Mouse (Mus musculus) erythroid progenitor cell, adult 5-6 weeks (primary cell): ENCODE measurements around the gene Hacl1. TPM values are rescaled to one million over a fixed set of nuclear protein-coding genes. Genes with fewer than 3 reads are reported as not detected.

ENCODE experiments used
- ATAC-seq: replicated peaks from 2 replicates; pipeline ENCODE4 v1.8.0; 2016; ENCODE audit warnings: moderate number of reproducible peaks, mild to moderate bottlenecking, moderate TSS enrichment, inconsistent platforms; ENCODE audit not compliant: poor library complexity, low FRiP score, severe bottlenecking
- total RNA-seq, 2 experiments: library from RNA; stranded (forward) in 1 of 2; stranded (reverse) in 1 of 2; fragments of 150-400 nt in 1 of 2; fragments of 186-747, 209-891 nt in 1 of 2; gene quantifications; 2 replicates each; pipeline versions ENCODE4 v1.2.3 to v1.2.4; 2015 to 2017; ENCODE audit warnings: low replicate concordance in 2 of 2

Gene Hacl1
- total RNA-seq (2015; ENCODE audit: low replicate concordance) = 16.2 TPM in 1 of 2 replicates, not detected in the other
- total RNA-seq (2017; ENCODE audit: low replicate concordance) = 11.6 and 17.4 TPM in 2 replicates

- ATAC-seq = peak; percentile 96
These were observed at the start of gene Hacl1, which contains the start of gene Btd for GRCm38 (mm10) chr14:31640890-31641505. Gene Hacl1 (minus strand): TSS chr14:31641286. Gene Btd (plus strand): TSS chr14:31641028.

DNA sequence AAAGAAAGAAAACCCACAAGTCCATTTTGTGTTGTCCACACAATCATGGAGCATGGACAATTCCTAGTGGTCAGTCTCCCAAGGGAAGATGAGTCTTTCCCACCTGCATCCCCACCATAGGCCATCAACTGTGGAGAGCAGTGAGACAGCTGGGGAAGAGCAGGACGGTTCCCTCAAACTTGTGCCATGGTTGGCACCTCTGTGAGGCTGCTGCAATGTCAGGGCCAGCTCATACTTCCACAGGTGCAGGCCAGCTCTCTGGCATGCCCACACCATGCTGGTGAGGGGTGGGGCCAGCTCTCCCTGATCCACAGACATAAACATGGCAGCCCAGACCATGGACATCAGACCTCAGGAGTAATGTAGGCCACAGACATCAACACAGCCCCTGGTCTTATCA lies 45.1 kb upstream of the Hacl1 start:
- ATAC-seq = no peak

DNA sequence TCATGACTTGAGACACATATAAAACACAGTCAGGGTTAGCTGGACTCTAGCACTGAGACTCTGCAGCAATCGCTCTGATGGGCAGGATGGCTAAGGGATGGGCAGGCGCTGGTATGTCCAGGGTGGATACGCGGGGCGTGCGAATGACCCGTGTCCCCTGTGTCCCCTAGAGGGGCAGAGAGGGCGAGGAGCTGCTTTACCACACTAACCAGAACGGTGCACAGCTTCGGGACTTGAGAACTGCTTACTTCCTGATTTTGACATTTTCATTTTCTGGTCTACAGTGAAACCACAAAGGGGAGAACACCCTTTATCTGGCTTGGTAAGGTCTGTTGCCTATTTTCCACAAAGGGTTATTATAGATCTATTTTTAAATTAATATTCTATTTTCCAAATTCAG lies 44.6 kb upstream of the Hacl1 start:
- ATAC-seq = no peak

- no peak for ATAC-seq
These were observed 43.4 kb upstream of the Hacl1 start for GRCm38 (mm10) chr14:31684343-31685040.

DNA sequence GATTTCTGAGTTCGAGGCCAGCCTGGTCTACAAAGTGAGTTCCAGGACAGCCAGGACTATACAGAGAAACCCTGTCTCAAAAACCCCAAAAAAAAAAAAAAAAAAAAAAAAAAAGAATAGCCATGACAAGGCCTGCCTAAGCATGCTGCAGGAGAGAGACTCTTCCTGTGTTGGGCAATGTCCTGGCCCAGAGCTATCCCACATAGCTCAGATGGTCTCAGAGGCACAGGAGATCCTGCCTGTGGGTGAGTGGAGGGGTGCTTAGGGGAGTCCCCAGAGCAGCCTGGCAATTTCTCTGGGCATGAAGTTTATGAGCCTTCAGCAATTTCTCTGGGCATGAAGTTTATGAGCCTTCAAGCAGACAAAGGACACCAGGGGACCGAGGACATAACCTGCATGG lies 42.5 kb upstream of the Hacl1 start:
- no peak for ATAC-seq

- no peak for ATAC-seq
These were observed 41.0 kb upstream of the Hacl1 start for GRCm38 (mm10) chr14:31681931-31682555.

DNA sequence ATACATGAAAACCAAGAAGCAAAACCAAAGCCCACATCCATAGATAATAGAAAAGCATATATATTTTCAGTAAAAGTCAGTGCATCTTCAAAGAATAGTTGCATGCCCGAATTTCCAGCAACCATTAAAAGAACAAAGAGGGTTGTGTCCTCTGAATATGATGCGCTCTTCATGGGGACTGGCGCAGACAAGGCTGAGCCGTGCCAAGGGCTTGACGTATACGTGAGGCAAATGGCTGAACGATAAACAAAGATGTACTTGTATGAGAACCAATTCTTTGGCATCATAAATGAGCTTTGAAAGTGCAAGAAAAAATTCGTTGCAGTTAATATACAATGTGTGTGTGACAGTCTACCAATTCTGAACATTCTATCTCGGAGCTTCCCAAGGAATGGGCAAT lies 40.2 kb upstream of the Hacl1 start:
- no peak for ATAC-seq

GRCm38 (mm10) chr14:31680656-31681055 lies 39.6 kb upstream of the Hacl1 start:
- no peak for ATAC-seq

DNA sequence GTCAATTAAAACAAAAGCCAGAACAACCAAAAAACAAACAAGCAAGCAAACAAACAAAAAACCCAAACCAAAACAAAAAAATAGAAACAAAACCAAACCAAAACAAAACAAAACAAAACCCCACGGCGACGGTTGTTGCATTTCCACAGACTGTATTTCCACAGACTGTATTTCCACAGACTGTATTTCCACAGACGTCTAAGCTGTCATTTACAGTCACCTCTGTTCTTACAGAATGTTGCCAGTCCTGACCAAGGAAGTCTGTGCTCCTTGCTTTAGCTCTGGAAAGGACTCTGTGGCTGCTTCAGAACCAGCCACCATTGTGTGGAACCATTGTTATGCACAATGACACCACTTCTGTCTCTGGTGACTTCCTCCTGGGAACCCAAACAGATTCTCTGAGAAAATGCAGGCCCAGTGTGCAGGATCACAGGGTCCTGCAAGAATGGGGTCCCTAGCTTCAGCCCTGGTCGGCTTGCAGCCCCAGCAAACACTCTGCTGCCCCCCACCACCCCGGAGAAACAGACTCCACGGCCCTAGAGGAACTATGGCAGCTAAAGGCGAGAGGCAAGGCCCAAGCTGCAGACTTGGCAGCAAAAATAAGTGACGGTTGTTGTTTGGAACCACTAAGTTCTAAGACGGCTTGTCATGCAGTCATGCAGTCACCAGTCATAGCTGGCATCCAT lies 30.7 kb upstream of the Hacl1 start:
- no peak for ATAC-seq

GRCm38 (mm10) chr14:31669642-31670490 lies 28.8 kb upstream of the Hacl1 start:
- ATAC-seq = no peak

DNA sequence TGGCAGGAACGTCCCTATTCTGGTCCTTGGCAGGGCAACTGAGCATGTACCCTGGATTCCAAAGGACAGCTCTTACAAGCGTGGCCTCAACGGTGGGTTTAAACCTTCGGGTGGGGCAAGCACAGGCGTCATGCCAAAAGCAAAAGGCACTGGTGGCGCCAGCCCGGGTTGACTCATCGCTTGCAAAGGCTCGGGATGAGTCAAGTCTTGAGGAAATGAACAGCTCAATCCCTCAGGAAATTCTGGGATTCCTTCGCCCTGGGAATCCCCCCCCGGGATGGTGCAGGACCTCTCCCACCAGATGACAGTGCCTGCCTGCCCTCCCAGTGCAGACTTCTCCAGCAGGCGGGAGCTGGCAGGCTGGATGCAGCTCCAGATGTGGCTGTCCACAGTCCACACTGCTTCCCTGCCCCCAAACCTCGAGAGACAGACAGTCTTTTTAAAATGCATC lies 28.1 kb upstream of the Hacl1 start:
- no peak for ATAC-seq

- no peak for ATAC-seq
These were observed 27.2 kb upstream of the Hacl1 start for GRCm38 (mm10) chr14:31668326-31668725.

DNA sequence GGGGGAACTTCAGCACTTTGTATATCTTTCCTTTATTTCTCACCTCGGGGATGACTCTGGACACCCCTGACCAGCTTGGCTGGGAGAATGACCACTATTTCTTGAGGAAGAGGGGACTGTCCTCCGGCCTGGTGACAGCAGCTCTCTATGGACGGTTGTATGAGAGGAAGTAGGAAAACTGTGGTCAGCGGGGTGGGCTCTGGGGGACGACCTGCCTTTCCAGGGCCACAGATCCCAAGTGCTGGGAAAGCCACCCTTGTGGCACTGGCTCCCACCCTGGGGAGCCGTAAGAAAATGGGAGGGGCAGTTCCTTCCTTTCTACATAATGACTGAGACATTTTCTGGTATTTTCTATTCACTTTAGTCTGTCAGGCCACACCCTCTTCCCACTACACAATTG lies 26.7 kb upstream of the Hacl1 start:
- ATAC-seq = no peak

- ATAC-seq = no peak
These were observed 26.0 kb upstream of the Hacl1 start for GRCm38 (mm10) chr14:31666931-31667705.

DNA sequence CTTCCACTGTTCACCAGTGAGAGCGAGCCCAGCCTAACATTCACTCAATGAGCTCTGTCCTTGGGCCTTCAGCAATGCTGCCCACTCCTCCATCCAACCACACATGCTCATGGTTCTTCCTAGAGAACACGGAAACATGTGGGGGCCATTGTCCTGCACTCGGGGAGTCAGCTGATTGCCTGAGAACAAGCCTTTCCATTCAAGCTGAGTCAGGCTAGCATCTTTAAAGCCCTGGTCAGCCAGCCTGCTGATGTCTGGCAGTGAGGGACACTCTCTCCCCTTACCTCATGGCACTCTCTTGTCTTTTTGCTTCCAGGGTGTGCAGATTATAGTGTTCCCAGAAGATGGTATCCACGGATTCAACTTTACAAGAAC lies 24.5 kb upstream of the Hacl1 start:
- ATAC-seq = no peak

GRCm38 (mm10) chr14:31664903-31665565 lies 23.9 kb upstream of the Hacl1 start:
- no peak for ATAC-seq

DNA sequence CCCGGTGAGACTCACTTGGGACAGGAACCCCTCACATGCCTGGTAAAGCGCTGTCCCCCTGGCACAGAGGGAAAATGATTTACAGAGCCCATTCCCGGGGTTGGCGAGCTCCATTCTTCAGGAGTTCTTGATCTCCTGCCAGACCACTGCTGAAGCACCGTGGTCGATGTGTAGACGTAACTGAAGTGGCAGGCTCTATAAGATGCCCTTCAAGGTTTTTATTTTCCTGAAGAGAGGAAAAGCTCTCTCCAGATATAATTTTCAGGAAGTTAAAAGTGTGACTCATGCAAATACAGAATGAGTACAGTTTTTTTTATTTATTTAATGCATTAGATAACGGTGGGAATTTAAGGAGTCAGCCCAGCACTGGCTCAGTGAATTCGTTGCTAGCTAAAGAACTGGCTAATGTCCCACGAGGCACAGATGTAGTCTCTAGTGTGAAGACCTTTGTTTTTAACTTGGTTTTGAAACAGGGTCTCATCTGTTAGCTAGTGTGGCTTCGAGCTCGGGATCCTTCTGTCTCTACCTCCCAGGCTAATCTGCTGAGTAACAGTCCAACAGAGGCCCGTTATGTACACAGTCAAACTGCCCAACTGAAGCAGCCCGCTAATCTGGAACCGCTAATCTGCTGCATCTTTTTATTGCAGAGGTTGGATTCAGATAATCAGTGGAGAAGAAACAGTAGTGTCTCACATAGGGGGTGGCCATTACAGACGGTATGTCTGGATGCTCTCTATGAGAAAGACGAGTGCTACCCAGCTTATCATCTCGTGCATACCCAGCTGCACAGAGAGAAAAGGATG lies 23.2 kb upstream of the Hacl1 start:
- no peak for ATAC-seq
